Mouse (Mus musculus) hindbrain, postnatal 0 days (tissue): Measurements from ENCODE around the gene Gm44805. TPM values are rescaled to one million over a fixed set of nuclear protein-coding genes. Genes with fewer than 3 reads are reported as not detected.

Experiments
- ATAC-seq: fragments of 200-750 bp; cut with Nextera tagmentation; 2 replicates; pipeline ENCODE4 v1.8.0; 2017; ENCODE audit warnings: mild to moderate bottlenecking, moderate TSS enrichment, moderate library complexity
- DNase-seq: peaks from one replicate; pipeline ENCODE4 v3.0.0-alpha.2; 2015; ENCODE audit warnings: low spot score
- H3K27ac ChIP-seq: fragments of 300-500 bp; sonication (generic); 2 replicates; pipeline ENCODE4 v1.5.1; 2014; ENCODE audit warnings: mild to moderate bottlenecking
- H3K27me3 ChIP-seq: fragments of 300-500 bp; sonication (generic); 2 replicates; pipeline ENCODE4 v1.6.1; 2014; ENCODE audit warnings: low read length, mixed read lengths; ENCODE audit not compliant: insufficient read depth
- H3K36me3 ChIP-seq: fragments of 300-500 bp; sonication (generic); 2 replicates; pipeline ENCODE4 v1.6.1; 2014; ENCODE audit warnings: low read length, mixed read lengths; ENCODE audit not compliant: insufficient read depth
- H3K4me1 ChIP-seq: fragments of 300-500 bp; sonication (generic); 2 replicates; pipeline ENCODE4 v1.6.1; 2014; ENCODE audit warnings: antibody characterized with exemption, low read length, mixed read lengths; ENCODE audit not compliant: insufficient read depth
- H3K4me2 ChIP-seq: fragments of 300-500 bp; sonication (generic); 2 replicates; pipeline ENCODE4 v1.6.1; 2014; ENCODE audit warnings: low read depth, mild to moderate bottlenecking, low read length, moderate library complexity, mixed read lengths
- H3K4me3 ChIP-seq: fragments of 300-500 bp; sonication (generic); 2 replicates; pipeline ENCODE4 v1.5.1; 2014; ENCODE audit warnings: low read length
- H3K9ac ChIP-seq: fragments of 300-500 bp; sonication (generic); replicated peaks from 2 replicates; pipeline ENCODE4 v1.6.1; 2014; ENCODE audit warnings: mild to moderate bottlenecking, low read length, moderate library complexity, mixed read lengths
- H3K9me3 ChIP-seq: fragments of 300-500 bp; sonication (generic); 2 replicates; pipeline ENCODE4 v1.6.1; 2016; ENCODE audit warnings: low read length, mixed read lengths
- CTCF ChIP-seq: IDR thresholded peaks from 2 replicates; pipeline ENCODE4 v1.5.1; 2016; ENCODE audit warnings: antibody characterized with exemption, control low read depth, low read depth
- WGBS: fragments of 180-500 bp; shearing (Covaris S2); extraction: QIAGEN DNeasy Blood & Tissue Kit; methylation state at CpG from one replicate; pipeline ENCODE4 v1.1.7; 2014; 5-methylcytosine and 5-hydroxymethylcytosine counted together
- polyA plus RNA-seq: library from polyadenylated mRNA; unstranded; fragments of >200 nt; fragmentation: Nextera tagmentation; extraction: Ambion mirVana; gene quantifications from 2 replicates; pipeline ENCODE4 v1.2.1, GENCODE M21; 2015
- total RNA-seq: library from RNA; depleted of rRNA; stranded (reverse); fragments of >200 nt; gene quantifications from 2 replicates; pipeline ENCODE4 v1.2.3, GENCODE M21; 2014

The Gm44805 gene
- total and polyA plus RNA-seq, 2 experiments from 2014 or later: not detected

GRCm38 (mm10) chr7:19701069-19701761 is 20.0 kb upstream of the Gm44805 start:
- ATAC-seq (peak; percentile 58), DNase-seq (peak; percentile 81)
- WGBS: 27% methylated on average over 22 of the region's 22 CpGs
- Histone ChIP-seq H3K9ac (no peak overlapping the region), H3K4me3 (no peak overlapping the region), H3K4me1 (peaks cover 9% of the 10 kb centered on the region), H3K9me3 (no peaks in the 10 kb centered on the region), H3K36me3 (peaks cover 5% of the 10 kb centered on the region; the same call in 1 of the 2 replicates), H3K4me2 (0 out of 2 replicates have a peak overlapping the region, but pooled peaks have one; percentile 10), H3K27me3 (no peaks in the 10 kb centered on the region), H3K27ac (peak overlapping the region; percentile 43; the same call in 1 of the 2 replicates)
- TF ChIP-seq CTCF: peak; percentile 75

GRCm38 (mm10) chr7:19700299-19701068 is 19.3 kb upstream of the Gm44805 start:
- WGBS: 54% methylated on average over 12 of the region's 12 CpGs
- Histone ChIP-seq H3K4me2 (0 out of 2 replicates have a peak overlapping the region, but pooled peaks have one; percentile 10), H3K27ac (peak overlapping the region; percentile 43; the same call in 1 of the 2 replicates), H3K9me3 (no peaks in the 10 kb centered on the region), H3K27me3 (no peaks in the 10 kb centered on the region), H3K4me3 (no peak overlapping the region), H3K9ac (no peak overlapping the region), H3K36me3 (peaks cover 5% of the 10 kb centered on the region; the same call in 1 of the 2 replicates), H3K4me1 (peaks cover 9% of the 10 kb centered on the region)
- TF ChIP-seq CTCF: no peak
- ATAC-seq (no peak), DNase-seq (no peak)

GRCm38 (mm10) chr7:19699827-19700148 is 18.6 kb upstream of the Gm44805 start:
- 77% methylated on average over 4 of the region's 4 CpGs for WGBS
- H3K27ac ChIP-seq: peak overlapping the region; percentile 78
- TF ChIP-seq CTCF: no peak

DNA sequence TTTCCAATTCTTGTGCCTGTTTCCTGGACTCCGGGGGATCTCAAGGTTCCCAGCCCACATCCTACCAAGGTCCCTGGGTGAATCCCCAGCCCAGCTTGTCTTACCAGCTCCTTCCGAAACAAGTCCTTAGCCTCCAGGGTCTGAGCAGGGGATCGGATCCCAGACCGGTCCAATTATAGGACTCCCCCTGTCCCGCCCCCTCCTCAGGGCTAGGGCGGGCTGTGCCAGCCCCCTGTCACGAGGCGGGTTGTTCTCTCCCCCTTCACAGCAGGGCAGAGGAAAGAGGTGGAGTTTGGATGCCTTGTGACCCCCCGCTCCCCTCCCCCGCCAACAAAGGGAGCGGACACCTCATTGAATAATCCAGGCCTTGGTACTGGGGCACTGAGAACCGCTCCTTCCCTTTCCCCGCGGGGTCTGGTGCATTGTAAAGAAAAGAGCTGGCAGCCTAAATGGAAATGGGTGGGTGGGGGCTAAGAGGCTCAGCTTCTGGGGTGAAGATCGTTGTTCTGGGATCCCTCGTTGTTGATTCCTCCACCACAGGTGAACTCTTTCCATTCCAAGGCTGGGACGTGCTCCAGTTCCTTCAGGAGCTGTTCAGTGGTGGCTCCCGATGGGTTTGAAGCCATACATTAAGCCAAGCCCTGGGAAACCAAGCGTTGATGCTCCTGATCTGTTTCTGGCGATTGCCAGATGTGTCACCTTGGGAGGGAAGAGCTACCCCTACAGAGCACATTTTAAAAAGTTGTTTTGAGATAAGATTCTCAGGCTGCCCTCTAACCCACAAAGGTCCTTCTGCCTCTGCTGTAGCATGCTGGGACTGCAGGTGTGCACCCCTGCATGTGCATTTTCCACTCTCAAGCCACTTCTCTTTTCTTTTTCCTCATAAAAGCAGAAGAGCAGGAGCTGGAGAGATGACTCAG is 17.9 kb upstream of the Gm44805 start, which contains the start of gene Apoe:
Apoe (minus strand) TSS at position 282 of the 920 bp plus-strand sequence.
- Histone ChIP-seq H3K4me3 (peak within 1 kb of the TSS; percentile 40), H3K27ac (peak within 1 kb of the TSS; percentile 78), H3K9me3 (no peaks in the 10 kb centered on the region), H3K9ac (peak within 1 kb of the TSS; percentile 58), H3K4me1 (peaks cover 9% of the 10 kb centered on the region), H3K36me3 (peaks cover 5% of the 10 kb centered on the region; the same call in 1 of the 2 replicates), H3K27me3 (no peaks in the 10 kb centered on the region), H3K4me2 (peak within 1 kb of the TSS; percentile 56)
- TF ChIP-seq CTCF: 0 out of 2 replicates have a peak, but pooled peaks have one; percentile 15
- ATAC-seq (peak; percentile 88), DNase-seq (peak; percentile 81)
- WGBS: 1% methylated on average over 20 of the region's 20 CpGs

More at GRCm38 (mm10) chr7:19699827-19700148, 18.6 kb upstream of the Gm44805 start:
- Histone ChIP-seq H3K36me3 (peaks cover 5% of the 10 kb centered on the region; the same call in 1 of the 2 replicates), H3K9me3 (no peaks in the 10 kb centered on the region), H3K4me2 (no peak overlapping the region), H3K27me3 (no peaks in the 10 kb centered on the region), H3K4me3 (no peak overlapping the region), H3K9ac (no peak overlapping the region), H3K4me1 (peaks cover 9% of the 10 kb centered on the region)
- DNase-seq (no peak), ATAC-seq (no peak)

DNA sequence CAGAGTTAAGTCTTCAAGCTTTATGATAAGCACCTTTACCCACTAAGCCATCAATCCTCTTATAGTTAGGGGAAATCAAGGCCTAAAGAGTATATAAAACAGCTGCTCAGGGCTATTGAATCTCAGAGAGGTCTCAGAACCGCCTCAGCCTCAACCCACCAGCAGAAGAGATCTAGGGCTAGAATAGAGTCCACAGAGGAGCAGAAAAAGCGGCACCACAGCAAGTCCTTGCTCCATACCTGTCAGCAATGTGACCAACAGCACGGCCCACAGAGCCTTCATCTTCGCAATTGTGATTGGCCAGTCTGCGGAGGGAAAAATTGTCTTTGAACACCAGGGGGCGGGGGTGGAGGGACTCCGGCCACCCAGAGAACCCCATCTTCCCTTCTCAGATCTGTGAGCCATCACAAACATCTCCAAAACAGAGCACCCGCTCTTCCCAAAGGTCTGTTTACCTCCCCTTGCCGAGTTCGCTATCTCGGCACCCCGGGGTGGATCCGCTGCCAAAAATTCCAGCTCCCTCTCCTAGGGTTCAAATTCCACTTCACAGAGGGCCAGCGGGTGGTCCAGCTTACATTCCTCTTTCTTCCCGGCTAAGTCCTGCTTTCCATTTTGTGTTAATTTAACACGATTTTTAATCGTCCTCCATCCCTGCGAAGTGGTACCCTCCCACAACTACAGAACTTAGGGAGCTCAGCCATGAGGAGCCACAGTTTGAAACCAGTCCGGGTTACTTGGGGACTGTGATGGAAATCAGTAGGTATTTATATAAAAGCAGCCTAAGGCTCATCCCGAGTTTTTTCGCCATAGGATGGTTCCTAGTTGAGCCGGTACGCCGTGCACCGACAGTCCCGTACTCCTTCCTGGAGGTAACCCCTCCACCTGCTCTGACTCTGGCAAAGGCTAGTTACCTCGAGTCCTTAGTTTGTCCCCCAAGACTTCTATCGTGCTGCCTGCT is 17.0 kb upstream of the Gm44805 start:
- Histone ChIP-seq H3K9ac (peak overlapping the region; percentile 58), H3K4me2 (peak overlapping the region; percentile 56), H3K4me1 (peaks cover 9% of the 10 kb centered on the region), H3K9me3 (no peaks in the 10 kb centered on the region), H3K27me3 (no peaks in the 10 kb centered on the region), H3K36me3 (peaks cover 5% of the 10 kb centered on the region; the same call in 1 of the 2 replicates), H3K27ac (peak overlapping the region; percentile 78), H3K4me3 (peak overlapping the region; percentile 40)
- 2% methylated on average over 28 of the region's 28 CpGs for WGBS
- DNase-seq (peak; percentile 54), ATAC-seq (0 out of 2 replicates have a peak, but pooled peaks have one; percentile 0)
- TF ChIP-seq CTCF: peak; percentile 52
